Mouse (Mus musculus): ENCODE measurements around the gene Itfg1.

The Itfg1 gene

GRCm38 (mm10) chr8:85730545-85730944 is 110.2 kb downstream of the Itfg1 start:
- no peak for DNase-seq (ENCODE audit: low spot score)

- DNase-seq (ENCODE audit: low spot score) = no peak
Observed at GRCm38 (mm10) chr8:85717271-85717670, 123.5 kb downstream of the Itfg1 start.

GRCm38 (mm10) chr8:85716696-85717095 is 124.0 kb downstream of the Itfg1 start:
- no peak for DNase-seq (ENCODE audit: low spot score)

GRCm38 (mm10) chr8:85706988-85707387 is 133.7 kb downstream of the Itfg1 start:
- no peak for DNase-seq (ENCODE audit: low spot score)

- DNase-seq (ENCODE audit: low spot score) = peak; percentile 33
Observed at GRCm38 (mm10) chr8:85700751-85701351, 139.9 kb downstream of the Itfg1 start, which contains the start of gene Neto2. Gene Neto2, minus strand, starts transcription at chr8:85700924.

GRCm38 (mm10) chr8:85700101-85700750 is 140.5 kb downstream of the Itfg1 start:
- DNase-seq (ENCODE audit: low spot score) = peak; percentile 22

- peak; percentile 62 for DNase-seq (ENCODE audit: low spot score)
Observed at GRCm38 (mm10) chr8:85699051-85699450, 141.7 kb downstream of the Itfg1 start.

Data from left cerebral cortex, adult 11 months (tissue).